Mouse (Mus musculus) heart, embryonic 11.5 days (tissue): ENCODE measurements at regions not wholly inside any gene's neighbourhood (a gene's known extent, or its start where the extent isn't known, plus 50 kb on each side); places are given as distances from the start of the nearest gene placed in this dataset.

ENCODE experiments used
- ATAC-seq: fragments of 200-750 bp; cut with Nextera tagmentation; replicated peaks from 2 replicates; pipeline ENCODE4 v1.8.0; 2017; ENCODE audit warnings: moderate library complexity; ENCODE audit not compliant: insufficient number of reproducible peaks, low FRiP score, low TSS enrichment
- H3K27ac ChIP-seq: fragments of 300-500 bp; sonication (generic); 2 replicates; pipeline ENCODE4 v1.5.1; 2014; ENCODE audit warnings: mild to moderate bottlenecking, low read depth, low read length
- H3K27me3 ChIP-seq: fragments of 300-500 bp; sonication (generic); 2 replicates; pipeline ENCODE4 v1.6.1; 2014; ENCODE audit warnings: mild to moderate bottlenecking, low read length, mixed read lengths; ENCODE audit not compliant: control insufficient read depth, insufficient read depth
- H3K36me3 ChIP-seq: fragments of 300-500 bp; sonication (generic); 2 replicates; pipeline ENCODE4 v1.6.1; 2014; ENCODE audit warnings: mild to moderate bottlenecking, low read length, moderate library complexity, mixed read lengths; ENCODE audit not compliant: control insufficient read depth, insufficient read depth
- H3K4me1 ChIP-seq: fragments of 300-500 bp; sonication (generic); 2 replicates; pipeline ENCODE4 v1.6.1; 2014; ENCODE audit warnings: low read length; ENCODE audit not compliant: control insufficient read depth, insufficient read depth
- H3K4me2 ChIP-seq: fragments of 300-500 bp; sonication (generic); 2 replicates; pipeline ENCODE4 v1.6.1; 2014; ENCODE audit warnings: mild to moderate bottlenecking, moderate library complexity
- H3K4me3 ChIP-seq: fragments of 300-500 bp; sonication (generic); 2 replicates; pipeline ENCODE4 v1.5.1; 2014; ENCODE audit warnings: low read depth, low read length
- H3K9ac ChIP-seq: fragments of 300-500 bp; sonication (generic); 2 replicates; pipeline ENCODE4 v1.6.1; 2014; ENCODE audit warnings: mild to moderate bottlenecking, low read depth, low read length, moderate library complexity
- H3K9me3 ChIP-seq: fragments of 300-500 bp; sonication (generic); replicated peaks from 2 replicates; pipeline ENCODE4 v1.6.1; 2016; ENCODE audit warnings: low read length; ENCODE audit not compliant: control insufficient read depth
- WGBS: fragments of 180-500 bp; shearing (Covaris S2); extraction: QIAGEN DNeasy Blood & Tissue Kit; methylation state at CpG from one replicate; pipeline ENCODE4 v1.1.7; 2014; ENCODE audit not compliant: insufficient replicate concordance; 5-methylcytosine and 5-hydroxymethylcytosine counted together

DNA sequence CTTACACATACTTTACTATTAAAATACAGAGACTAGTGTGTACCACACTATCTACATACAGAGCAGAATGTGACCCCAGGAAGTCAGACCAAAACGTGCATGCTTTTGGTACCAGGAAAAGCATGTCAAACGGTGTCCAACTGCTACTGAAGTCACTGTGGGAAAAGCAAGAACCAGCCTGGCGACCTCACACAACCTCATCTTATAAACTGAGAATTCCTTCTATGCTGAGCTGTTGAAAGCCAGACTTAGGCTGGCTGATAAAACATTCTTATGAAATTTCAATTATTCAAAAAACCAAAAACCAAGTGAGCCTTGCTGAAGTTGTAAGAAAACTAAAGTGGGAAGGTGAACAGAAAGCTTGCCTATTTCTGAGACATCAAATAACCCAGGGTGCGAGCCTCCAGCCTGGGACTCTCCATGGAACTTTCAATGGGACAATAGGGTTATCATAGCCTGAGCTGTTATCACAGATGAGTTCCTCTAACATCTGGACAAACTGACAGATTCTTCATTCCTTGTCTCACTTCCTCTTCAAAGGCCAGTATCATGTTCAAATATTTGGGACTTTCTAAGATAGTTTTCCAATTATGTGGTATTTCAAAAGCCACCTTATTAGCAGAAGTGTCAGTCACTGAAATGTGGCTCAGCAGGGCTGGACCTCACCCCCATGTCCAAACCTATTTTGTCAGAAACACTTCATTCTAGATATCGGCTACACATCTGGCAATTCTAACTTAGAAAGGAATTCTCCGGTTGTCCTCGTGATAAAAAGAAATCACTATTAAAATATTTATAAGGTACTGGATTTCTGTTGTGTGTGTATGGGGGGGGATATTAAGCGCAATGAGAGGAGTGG is 155.7 kb downstream of the Sox4 start:
- Histone ChIP-seq H3K27me3 (no peaks in the 10 kb centered on the region), H3K9me3 (no peaks in the 10 kb centered on the region), H3K27ac (no peak overlapping the region), H3K9ac (no peak overlapping the region), H3K4me1 (0 out of 2 replicates have a peak, but pooled peaks cover 4% of the 10 kb centered on the region), H3K4me2 (no peak overlapping the region), H3K4me3 (no peak overlapping the region), H3K36me3 (no peaks in the 10 kb centered on the region)
- ATAC-seq = no peak
- 53% methylated on average over 8 of the region's 8 CpGs for WGBS

DNA sequence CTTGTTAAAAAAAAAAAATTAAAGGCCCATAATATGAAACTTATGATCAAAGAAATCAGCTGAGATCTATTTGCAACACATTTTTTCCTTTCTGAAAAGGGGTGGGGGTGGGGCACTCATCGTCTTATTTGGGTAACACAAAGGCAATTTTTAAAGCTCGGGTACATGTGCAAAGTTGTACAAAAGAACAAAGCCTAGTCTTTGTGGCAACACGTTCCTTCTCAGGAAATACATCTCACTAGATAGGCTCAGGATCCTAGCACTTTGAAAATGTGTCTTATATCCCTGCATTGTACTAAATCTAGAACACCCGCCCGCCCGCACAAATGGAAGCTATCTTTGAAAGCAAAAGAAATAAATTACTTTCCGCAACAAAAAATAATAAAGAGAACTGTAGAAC is 158.2 kb downstream of the Sox4 start:
- Histone ChIP-seq H3K4me1 (no peaks in the 10 kb centered on the region), H3K27me3 (no peaks in the 10 kb centered on the region), H3K4me3 (no peak overlapping the region), H3K9ac (no peak overlapping the region), H3K9me3 (no peaks in the 10 kb centered on the region), H3K27ac (no peak overlapping the region), H3K36me3 (no peaks in the 10 kb centered on the region), H3K4me2 (no peak overlapping the region)
- no peak for ATAC-seq
- WGBS = 67% methylated on average over 7 of the region's 7 CpGs

DNA sequence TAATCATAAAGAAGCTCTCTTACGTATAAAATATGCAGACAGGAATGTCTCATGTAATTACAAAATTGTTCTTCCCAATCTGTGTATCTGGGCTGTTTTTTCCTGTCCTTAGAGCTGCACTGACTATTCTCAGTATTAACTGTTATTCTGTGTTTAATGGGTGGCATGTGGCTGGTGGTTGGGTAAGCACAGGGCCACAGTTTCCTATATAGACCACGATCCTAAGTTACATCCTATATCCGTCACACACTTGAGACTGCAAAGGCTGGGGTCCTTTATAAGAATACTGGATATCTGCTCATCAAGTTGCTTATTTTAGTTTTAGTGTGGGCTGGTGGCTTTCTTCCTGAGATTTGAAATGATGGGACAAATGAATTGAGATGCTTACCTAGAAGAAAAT is 159.0 kb downstream of the Sox4 start:
- no peak overlapping the region for H3K9ac ChIP-seq
- 81% methylated on average over 3 of the region's 3 CpGs for WGBS
- no peaks in the 10 kb centered on the region for H3K36me3 ChIP-seq
- ATAC-seq = no peak
- no peaks in the 10 kb centered on the region for H3K27me3 ChIP-seq
- no peak overlapping the region for H3K4me2 ChIP-seq
- H3K9me3 ChIP-seq = no peaks in the 10 kb centered on the region
- no peak overlapping the region for H3K27ac ChIP-seq
- no peak overlapping the region for H3K4me3 ChIP-seq
- H3K4me1 ChIP-seq = no peaks in the 10 kb centered on the region

DNA sequence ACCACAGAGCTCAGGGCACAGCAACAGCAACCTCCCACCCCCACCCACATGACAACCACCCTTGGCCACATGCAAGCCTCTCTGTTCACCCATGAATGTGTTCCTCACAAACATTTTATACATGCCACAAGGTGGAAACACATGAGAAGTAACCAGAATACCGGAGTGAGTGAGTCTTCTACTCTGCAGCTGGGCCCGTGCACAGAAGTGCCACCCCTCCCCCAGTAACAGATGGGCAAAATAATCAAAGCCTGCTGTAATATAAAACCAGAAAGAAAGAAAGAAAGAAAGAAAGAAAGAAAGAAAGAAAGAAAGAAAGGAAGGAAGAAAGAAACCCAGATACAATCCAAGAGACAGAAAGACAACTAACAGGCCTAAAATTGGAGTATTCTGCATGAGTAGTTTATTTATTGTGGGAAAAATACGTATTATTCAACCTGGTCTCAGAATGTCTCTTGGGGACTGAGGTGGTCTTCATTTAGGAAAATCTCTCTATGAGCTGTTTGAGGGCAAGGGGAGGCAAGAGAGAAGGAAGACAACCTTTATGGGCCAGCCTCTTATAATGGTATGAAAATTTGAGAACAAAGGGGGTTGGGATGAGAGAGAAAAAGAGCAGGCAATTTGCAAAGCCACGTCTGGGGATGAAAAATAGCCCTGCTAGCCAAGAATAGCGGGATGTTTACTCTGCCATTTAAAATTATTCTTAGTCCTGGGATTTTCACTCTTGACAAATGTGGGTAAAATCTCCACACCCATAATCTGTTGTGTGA is 160.2 kb downstream of the Sox4 start:
- H3K4me3 ChIP-seq = no peak overlapping the region
- no peaks in the 10 kb centered on the region for H3K27me3 ChIP-seq
- no peak overlapping the region for H3K27ac ChIP-seq
- no peak for ATAC-seq
- WGBS = 59% methylated on average over 5 of the region's 5 CpGs
- H3K36me3 ChIP-seq = no peaks in the 10 kb centered on the region
- no peaks in the 10 kb centered on the region for H3K4me1 ChIP-seq
- no peak overlapping the region for H3K4me2 ChIP-seq
- H3K9ac ChIP-seq = no peak overlapping the region
- H3K9me3 ChIP-seq = no peaks in the 10 kb centered on the region

DNA sequence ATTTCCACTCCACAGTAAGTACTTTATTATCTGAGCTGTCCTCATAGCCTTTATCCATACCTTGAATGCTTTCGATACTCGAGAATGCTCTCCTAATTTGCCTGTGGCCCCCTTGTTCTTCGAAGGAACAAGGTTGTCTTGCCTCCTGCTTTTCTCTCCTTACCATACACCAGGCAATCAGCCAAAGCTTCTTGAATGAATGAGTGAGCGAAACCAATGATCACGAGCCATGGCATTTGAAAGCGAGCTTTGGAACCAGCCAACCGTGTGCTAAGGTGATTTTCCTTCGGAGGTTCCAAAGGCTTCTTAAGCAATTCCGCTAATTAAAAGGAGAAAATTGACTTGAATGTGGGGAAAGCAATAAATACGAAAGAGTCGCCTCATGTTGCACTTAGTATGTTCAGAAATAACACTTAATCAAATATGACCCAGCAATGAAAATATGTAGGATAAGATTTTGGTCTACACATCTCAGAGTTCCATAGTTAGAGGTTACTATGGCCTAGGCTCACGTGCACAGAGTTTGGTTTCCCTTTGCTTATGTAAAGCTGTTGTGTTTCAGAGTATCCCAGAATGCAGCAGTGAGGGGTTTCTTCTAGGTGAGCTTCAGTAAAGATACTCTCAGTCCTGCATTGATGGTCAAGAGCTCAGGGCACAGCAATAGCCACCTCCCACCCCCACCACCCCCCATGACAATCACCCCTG is 160.9 kb downstream of the Sox4 start:
- Histone ChIP-seq H3K4me2 (no peak overlapping the region), H3K4me3 (no peak overlapping the region), H3K27ac (no peak overlapping the region), H3K9ac (no peak overlapping the region), H3K27me3 (no peaks in the 10 kb centered on the region), H3K9me3 (no peaks in the 10 kb centered on the region), H3K4me1 (no peaks in the 10 kb centered on the region), H3K36me3 (no peaks in the 10 kb centered on the region)
- no peak for ATAC-seq
- 84% methylated on average over 12 of the region's 12 CpGs for WGBS

DNA sequence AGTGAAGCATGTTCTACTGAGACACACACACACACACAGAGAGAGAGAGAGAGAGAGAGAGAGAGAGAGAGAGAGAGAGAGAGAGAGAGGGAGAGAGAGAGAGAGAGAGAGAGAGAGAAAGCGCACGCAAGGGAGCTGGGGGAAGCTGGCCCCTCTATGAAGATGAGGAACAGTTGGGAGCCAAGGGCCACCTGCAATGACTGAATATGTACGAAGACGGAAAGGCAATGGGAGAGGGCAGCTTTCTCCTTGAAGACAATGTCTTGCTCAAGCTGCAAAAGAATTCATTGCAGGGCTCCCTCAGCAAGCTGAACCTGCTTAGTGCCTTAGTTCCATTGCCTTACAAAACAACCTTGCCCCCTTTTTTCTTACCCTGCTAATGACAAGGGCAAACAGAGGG is 163.1 kb downstream of the Sox4 start:
- H3K36me3 ChIP-seq = no peaks in the 10 kb centered on the region
- H3K4me1 ChIP-seq = no peaks in the 10 kb centered on the region
- no peak overlapping the region for H3K4me3 ChIP-seq
- no peak overlapping the region for H3K9ac ChIP-seq
- no peaks in the 10 kb centered on the region for H3K27me3 ChIP-seq
- no peaks in the 10 kb centered on the region for H3K9me3 ChIP-seq
- no peak overlapping the region for H3K27ac ChIP-seq
- no peak for ATAC-seq
- 66% methylated on average over 4 of the region's 4 CpGs for WGBS
- no peak overlapping the region for H3K4me2 ChIP-seq

DNA sequence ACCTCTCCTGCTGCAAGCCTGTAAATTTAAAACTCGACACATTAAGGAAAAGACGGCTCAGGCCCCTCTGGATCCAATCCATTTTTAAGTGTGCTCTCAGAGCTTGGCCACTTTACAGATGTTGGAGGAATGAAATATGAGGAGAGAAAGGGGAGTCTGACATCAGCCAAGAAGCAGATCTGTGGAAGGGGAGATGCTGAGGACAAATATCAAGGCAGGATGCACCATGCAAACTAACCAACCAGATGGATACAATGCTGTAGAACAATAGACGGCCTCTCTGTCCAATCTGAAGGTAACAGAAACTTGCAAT is 166.2 kb downstream of the Sox4 start:
- no peak overlapping the region for H3K9ac ChIP-seq
- no peak for ATAC-seq
- no peak overlapping the region for H3K4me2 ChIP-seq
- no peak overlapping the region for H3K27ac ChIP-seq
- no peaks in the 10 kb centered on the region for H3K36me3 ChIP-seq
- no peaks in the 10 kb centered on the region for H3K9me3 ChIP-seq
- no peaks in the 10 kb centered on the region for H3K27me3 ChIP-seq
- H3K4me3 ChIP-seq = no peak overlapping the region
- H3K4me1 ChIP-seq = peaks cover 3% of the 10 kb centered on the region; the same call in 1 of the 2 replicates
- WGBS = 70% methylated on average over 3 of the region's 3 CpGs

DNA sequence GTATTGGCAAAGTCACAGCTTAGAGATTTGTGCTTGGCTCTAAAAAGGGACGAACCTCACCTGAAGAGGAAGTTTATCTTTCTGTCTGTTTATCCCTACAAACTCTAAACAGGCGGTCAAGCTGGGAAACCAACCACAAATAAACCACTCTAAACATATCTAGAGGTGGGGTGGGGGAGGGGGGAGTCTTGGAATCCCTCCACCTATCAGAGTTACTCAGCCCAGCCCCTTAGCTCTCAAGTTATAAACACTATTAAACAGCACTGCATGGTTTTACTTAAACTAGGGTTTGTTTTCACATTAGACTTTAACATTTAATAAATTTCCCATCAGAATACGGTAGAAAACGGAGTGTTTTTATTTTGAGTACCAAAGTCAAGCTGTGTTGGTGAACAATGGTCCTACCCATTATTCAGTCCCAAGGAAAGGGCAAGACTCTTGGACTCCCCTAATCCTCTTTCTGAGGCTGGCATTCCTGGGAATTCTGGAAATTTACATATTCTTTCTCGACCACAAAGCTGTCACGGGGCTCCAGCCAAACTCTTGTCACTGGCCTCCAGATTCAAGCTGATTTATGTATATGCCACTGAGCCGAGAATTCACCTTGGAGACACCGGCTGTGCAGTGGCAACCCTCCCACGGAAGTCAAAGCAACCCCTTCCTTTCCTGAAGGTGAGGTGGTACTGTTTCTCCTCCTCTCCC is 166.7 kb downstream of the Sox4 start:
- Histone ChIP-seq H3K4me3 (no peak overlapping the region), H3K4me1 (peaks cover 8% of the 10 kb centered on the region), H3K36me3 (no peaks in the 10 kb centered on the region), H3K9ac (no peak overlapping the region), H3K4me2 (no peak overlapping the region), H3K9me3 (no peaks in the 10 kb centered on the region), H3K27ac (no peak overlapping the region), H3K27me3 (no peaks in the 10 kb centered on the region)
- 44% methylated on average over 9 of the region's 9 CpGs for WGBS
- ATAC-seq = no peak
